Mouse (Mus musculus) E14TG2a.4 (cell line): ENCODE measurements around the gene Pakap.

Experiments
- H3K27me3 ChIP-seq: 2 replicates; pipeline ENCODE4 v1.6.1; 2014; ENCODE audit warnings: low read length, control low read depth; ENCODE audit not compliant: insufficient read depth
- H3K36me3 ChIP-seq: 2 replicates; pipeline ENCODE4 v1.6.1; 2014; ENCODE audit warnings: low read length, control low read depth; ENCODE audit not compliant: insufficient read depth
- H3K4me1 ChIP-seq: replicated peaks from 2 replicates; pipeline ENCODE4 v1.6.1; 2014; ENCODE audit warnings: low read depth, low read length, control low read depth
- H3K4me3 ChIP-seq: replicated peaks from 2 replicates; pipeline ENCODE4 v1.5.1; 2014; ENCODE audit warnings: mild to moderate bottlenecking, low read length
- H3K9me3 ChIP-seq: 2 replicates; pipeline ENCODE4 v1.6.1; 2014; ENCODE audit warnings: low read length, control low read depth
- CTCF ChIP-seq: conservative IDR thresholded peaks from 2 replicates; pipeline ENCODE4 v1.5.1; 2014; ENCODE audit warnings: low read length
- NANOG ChIP-seq: IDR thresholded peaks from 2 replicates; pipeline ENCODE4 v1.6.1; 2014; ENCODE audit warnings: borderline replicate concordance, low read length, mixed read lengths
- POU5F1 ChIP-seq: IDR thresholded peaks from 2 replicates; pipeline ENCODE4 v1.6.1; 2014; ENCODE audit warnings: low read length, borderline replicate concordance

Pakap gene

DNA sequence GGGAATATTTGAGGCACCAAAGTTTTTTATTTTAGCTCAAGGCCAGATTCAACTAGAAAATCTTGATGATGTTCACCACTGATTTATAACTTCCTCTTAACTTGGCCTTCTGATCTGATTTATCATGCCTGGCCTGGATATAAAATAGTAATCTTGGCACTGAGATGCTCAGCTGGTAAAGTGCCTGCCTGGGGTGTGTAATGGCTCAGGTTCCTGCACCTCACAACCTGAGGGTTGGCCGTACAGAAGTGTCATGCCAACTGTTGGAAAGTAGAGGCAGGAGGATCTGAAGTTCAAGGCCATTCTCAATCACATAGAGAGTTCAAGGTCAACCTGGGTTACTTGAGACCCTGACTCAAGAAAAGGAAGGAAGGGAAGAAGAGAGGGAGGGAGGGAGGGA is 57.3 kb downstream of the Pakap start:
- Histone ChIP-seq H3K9me3 (no peaks in the 10 kb centered on the region), H3K27me3 (no peaks in the 10 kb centered on the region), H3K36me3 (no peaks in the 10 kb centered on the region), H3K4me1 (peaks cover 4% of the 10 kb centered on the region; the same call in 1 of the 2 replicates), H3K4me3 (no peak overlapping the region)
- TF ChIP-seq POU5F1 (no peak), CTCF (no peak), NANOG (no peak)

GRCm38 (mm10) chr4:57625756-57626155 is 57.8 kb downstream of the Pakap start:
- no peak overlapping the region for H3K4me3 ChIP-seq
- no peaks in the 10 kb centered on the region for H3K27me3 ChIP-seq
- no peaks in the 10 kb centered on the region for H3K36me3 ChIP-seq
- TF ChIP-seq CTCF (no peak), POU5F1 (no peak), NANOG (no peak)
- H3K4me1 ChIP-seq, result peaks cover 4% of the 10 kb centered on the region; the same call in 1 of the 2 replicates
- no peaks in the 10 kb centered on the region for H3K9me3 ChIP-seq

DNA sequence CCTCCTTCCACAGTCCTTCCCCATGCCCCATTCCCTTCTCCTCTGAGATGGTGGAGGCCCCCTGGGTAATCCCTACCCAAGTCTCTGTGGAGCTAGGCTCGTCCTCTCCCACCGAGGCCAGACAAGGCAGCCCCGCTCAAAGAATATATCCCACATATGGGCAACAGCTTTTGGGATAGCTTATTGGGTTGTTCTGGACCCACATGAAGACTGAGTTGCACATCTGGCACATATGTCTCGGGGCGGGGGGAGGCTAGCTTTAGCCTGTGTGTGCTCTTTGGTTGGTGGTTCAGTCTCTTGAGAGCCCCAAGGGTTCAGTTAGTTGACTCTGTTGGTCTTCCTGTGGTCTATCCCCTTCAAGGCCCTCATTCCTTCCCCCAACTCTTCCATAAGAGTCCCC is 58.9 kb downstream of the Pakap start:
- no peaks in the 10 kb centered on the region for H3K27me3 ChIP-seq
- H3K36me3 ChIP-seq, result no peaks in the 10 kb centered on the region
- TF ChIP-seq CTCF, result no peak
- no peak for TF ChIP-seq NANOG
- no peak for TF ChIP-seq POU5F1
- H3K4me1 ChIP-seq, result peaks cover 4% of the 10 kb centered on the region; the same call in 1 of the 2 replicates
- H3K4me3 ChIP-seq, result no peak overlapping the region
- no peaks in the 10 kb centered on the region for H3K9me3 ChIP-seq

DNA sequence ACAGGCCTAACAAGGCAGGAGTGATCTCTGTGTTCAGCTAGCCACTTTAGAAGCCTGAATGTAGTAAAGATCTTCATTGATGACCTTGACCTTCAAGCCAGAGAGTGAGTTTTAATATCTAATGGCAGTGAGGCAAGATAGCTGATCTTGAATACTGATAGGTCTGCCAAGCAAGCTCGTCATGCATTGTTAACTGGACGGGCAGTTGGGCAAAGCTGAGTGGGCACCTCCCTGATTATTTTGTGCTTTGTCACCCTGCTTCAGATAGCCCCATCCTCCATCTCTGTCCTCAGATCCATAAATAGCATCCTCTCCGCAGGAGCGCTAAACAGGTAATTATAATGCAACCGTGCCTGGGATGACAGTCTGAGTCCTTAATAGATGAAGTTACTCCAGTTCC is 64.4 kb downstream of the Pakap start:
- H3K9me3 ChIP-seq, result no peaks in the 10 kb centered on the region
- no peaks in the 10 kb centered on the region for H3K36me3 ChIP-seq
- TF ChIP-seq CTCF (no peak), POU5F1 (no peak), NANOG (no peak)
- peaks cover 8% of the 10 kb centered on the region for H3K27me3 ChIP-seq
- no peaks in the 10 kb centered on the region for H3K4me1 ChIP-seq
- H3K4me3 ChIP-seq, result no peak overlapping the region

DNA sequence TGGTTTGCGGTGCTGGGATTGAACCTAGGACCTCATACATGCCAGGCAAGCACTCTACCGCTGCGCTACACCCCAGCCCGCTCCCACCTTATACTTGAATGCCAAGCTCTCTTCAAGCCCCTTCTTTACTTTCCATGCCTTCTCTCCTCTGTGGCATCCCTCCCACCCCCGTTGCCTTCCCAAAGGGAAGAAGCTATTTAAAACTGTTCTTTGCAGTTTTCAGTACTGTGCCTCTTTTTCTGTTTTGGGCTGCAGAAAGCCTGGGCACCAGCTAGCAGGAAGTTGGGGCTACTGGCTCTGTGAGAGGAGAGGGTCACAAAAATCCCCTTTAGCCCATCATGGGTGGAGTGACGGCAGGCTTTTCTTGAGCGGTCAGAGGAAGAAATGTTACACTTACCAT is 65.1 kb downstream of the Pakap start:
- Histone ChIP-seq H3K4me1 (peaks cover 3% of the 10 kb centered on the region; the same call in 1 of the 2 replicates), H3K4me3 (no peak overlapping the region), H3K27me3 (peaks cover 11% of the 10 kb centered on the region), H3K36me3 (no peaks in the 10 kb centered on the region), H3K9me3 (no peaks in the 10 kb centered on the region)
- no peak for TF ChIP-seq CTCF

DNA sequence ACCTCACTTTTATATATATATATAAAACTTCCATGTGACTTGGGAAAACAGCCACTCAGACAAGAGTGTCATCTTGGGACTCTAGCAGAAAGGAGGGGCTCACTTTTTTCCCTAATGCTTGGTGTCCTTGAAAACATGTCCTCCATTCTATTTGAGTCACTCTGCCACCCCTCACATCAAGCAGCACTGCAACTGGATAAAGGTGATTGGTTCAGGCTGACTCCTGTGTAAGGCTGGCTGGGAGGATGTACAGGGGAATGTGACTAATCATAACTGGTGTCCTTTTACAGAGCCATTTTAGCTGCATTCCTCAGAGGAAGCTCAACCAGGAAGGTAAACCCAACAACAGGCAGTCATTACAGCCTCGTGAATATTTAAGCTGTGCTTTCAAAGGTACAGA is 67.0 kb downstream of the Pakap start:
- Histone ChIP-seq H3K27me3 (peaks cover 21% of the 10 kb centered on the region), H3K9me3 (no peaks in the 10 kb centered on the region), H3K4me1 (peaks cover 4% of the 10 kb centered on the region; the same call in 1 of the 2 replicates), H3K4me3 (no peak overlapping the region), H3K36me3 (no peaks in the 10 kb centered on the region)
- TF ChIP-seq POU5F1 (no peak), NANOG (no peak), CTCF (no peak)

DNA sequence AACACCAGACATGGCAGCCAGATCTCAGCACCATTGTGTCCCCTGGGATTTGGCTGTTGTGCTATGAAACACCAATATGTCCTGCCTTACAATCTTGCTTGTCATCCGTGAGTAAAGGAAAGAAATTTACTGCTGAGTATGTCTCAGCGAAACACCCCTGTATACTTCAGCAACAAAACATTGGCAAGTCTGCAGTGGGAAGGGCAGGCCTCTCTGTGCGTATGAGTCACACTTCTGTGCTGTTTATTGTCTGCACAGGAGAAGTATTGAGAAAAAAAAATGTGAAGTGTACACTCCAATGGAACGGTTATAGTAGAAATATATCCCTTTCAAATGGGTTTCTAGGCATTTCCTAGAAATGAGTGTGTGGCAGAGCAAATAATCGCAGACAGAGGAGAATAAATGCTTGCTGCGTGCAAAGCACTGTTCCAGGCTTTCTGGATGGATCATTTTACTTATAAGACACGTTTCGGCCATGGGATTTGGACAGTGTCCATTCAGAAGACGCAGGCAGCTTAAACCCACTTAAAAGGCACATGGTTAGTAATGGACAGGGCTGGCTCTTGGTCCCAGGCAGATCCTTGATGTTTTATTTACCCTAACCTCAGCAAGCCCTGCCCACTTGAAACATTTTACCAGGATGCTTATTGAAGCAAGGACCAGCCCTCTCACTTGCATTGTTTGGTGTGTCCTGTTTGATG is 69.0 kb downstream of the Pakap start:
- H3K4me3 ChIP-seq, result no peak overlapping the region
- no peaks in the 10 kb centered on the region for H3K36me3 ChIP-seq
- TF ChIP-seq CTCF (no peak), POU5F1 (no peak), NANOG (no peak)
- no peaks in the 10 kb centered on the region for H3K9me3 ChIP-seq
- peaks cover 21% of the 10 kb centered on the region for H3K27me3 ChIP-seq
- H3K4me1 ChIP-seq, result peaks cover 4% of the 10 kb centered on the region; the same call in 1 of the 2 replicates

GRCm38 (mm10) chr4:57637636-57638386 is 69.8 kb downstream of the Pakap start:
- H3K4me1 ChIP-seq, result peaks cover 4% of the 10 kb centered on the region; the same call in 1 of the 2 replicates
- peaks cover 21% of the 10 kb centered on the region for H3K27me3 ChIP-seq
- H3K4me3 ChIP-seq, result no peak overlapping the region
- TF ChIP-seq CTCF (no peak), POU5F1 (no peak), NANOG (no peak)
- no peaks in the 10 kb centered on the region for H3K36me3 ChIP-seq
- no peaks in the 10 kb centered on the region for H3K9me3 ChIP-seq
